In the genomic region with DNA sequence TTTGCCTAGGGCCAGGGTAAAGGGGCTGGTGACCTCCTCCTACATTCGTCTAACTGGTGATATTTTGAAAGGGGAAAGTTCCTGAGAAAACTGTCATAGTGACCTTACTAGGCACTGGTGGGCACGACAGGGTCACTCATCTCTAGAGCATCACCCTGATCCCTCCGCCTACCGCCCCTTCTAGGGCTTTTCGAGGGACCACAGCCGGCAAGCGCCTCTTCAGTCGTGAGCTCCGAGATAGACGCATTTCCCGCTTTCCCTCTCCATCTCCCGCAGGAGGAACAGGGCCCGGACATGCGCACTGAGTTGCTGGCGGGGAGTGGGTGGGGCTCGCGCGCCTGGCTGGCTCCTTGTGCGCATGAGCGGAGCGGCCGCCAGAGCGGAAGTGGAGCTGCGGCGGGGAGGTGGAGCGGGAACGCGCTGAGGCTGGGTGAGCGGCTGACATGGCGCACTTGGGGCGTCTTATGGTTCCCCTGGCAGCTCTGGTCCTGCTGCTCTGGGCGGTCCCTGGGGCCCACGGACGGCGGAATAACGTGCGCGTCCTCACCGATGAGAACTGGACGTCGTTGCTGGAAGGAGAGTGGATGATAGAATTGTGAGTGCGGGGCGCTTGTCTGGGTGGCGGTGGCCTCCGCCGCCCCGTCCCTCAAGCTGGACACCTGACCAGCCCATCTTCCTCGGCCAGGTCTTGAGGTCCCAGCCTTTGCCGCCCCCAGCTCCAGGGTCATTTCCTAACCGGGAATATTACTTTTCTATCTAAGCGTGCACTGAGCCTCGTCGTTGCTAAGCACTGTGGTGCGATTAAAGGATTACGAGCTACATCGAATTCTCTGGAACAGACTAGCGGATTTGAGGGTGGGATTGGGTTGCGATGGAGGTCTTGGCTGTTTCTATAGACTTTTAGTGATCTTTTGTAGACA, we compare ENCODE assay signal across 8 mouse cellular contexts. TPM values are rescaled to one million over a fixed set of nuclear protein-coding genes. Genes with fewer than 3 reads are reported as not detected.
A peak's percentile ranks its signal among the peaks of the same experiment; 100 is the strongest.
DNase-seq lines count a peak whose midpoint lies in the region; ATAC-seq and TF ChIP-seq lines count a peak whose summit lies in the region.

Gene Tmx1, plus strand, starts transcription at position 370 of the 920 bp plus-strand sequence.

- H3K27ac ChIP-seq in embryonic facial prominence, embryonic 13.5 days, result peak within 1 kb of the TSS; percentile 80
- peak within 1 kb of the TSS; percentile 85 for H3K27ac ChIP-seq in kidney, adult 2 months (ENCODE audit: insufficient read depth, low read depth, low read length)
- peak within 1 kb of the TSS; percentile 83 for H3K27ac ChIP-seq in limb, embryonic 12.5 days
- peak within 1 kb of the TSS; percentile 90 for H3K27ac ChIP-seq in midbrain, embryonic 15.5 days
- peak within 1 kb of the TSS; percentile 88 for H3K27ac ChIP-seq in spleen, adult 2 months (ENCODE audit: insufficient read depth, low read length)

- H3K9me3 ChIP-seq in embryonic facial prominence, embryonic 13.5 days, result no peaks in the 10 kb centered on the region
- no peaks in the 10 kb centered on the region for H3K9me3 ChIP-seq in limb, embryonic 12.5 days
- no peaks in the 10 kb centered on the region for H3K9me3 ChIP-seq in midbrain, embryonic 15.5 days

- under 1% methylated on average over 57 of the region's 58 CpGs for WGBS in embryonic facial prominence, embryonic 13.5 days
- 1% methylated on average over 56 of the region's 58 CpGs for WGBS in kidney, adult 2 months
- WGBS in limb, embryonic 12.5 days, result 1% methylated on average over 56 of the region's 58 CpGs
- under 1% methylated on average over 58 of the region's 58 CpGs for WGBS in midbrain, embryonic 15.5 days
- under 1% methylated on average over 55 of the region's 58 CpGs for WGBS in spleen, adult 2 months

- peak; percentile 93 for DNase-seq in 3134 (ENCODE audit: extremely low read depth, insufficient read length, low spot score)
- DNase-seq in adrenal gland, postnatal 36 days, result peak; percentile 99
- DNase-seq in heart, adult 18-20 months, result peak; percentile 98 to 99
- DNase-seq in kidney, adult 2 months, result peak; percentile 98
- DNase-seq in spleen, adult 2 months (ENCODE audit: low read depth in 1 of 2, low spot score in 2 of 2), result peak; percentile 77 to 95

- no peak for TF ChIP-seq CTCF in kidney, adult 2 months (conservative IDR thresholded peaks at IDR 0.05; ENCODE audit: insufficient read depth, insufficient read length, low read depth, low read length)
- no peak for TF ChIP-seq CTCF in spleen, adult 2 months (IDR thresholded peaks at IDR 0.05; ENCODE audit: extremely low read depth, insufficient read depth, insufficient read length, insufficient replicate concordance)

- peak; percentile 61 for TF ChIP-seq POLR2A in kidney, adult 2 months (IDR thresholded peaks at IDR 0.05; ENCODE audit: low read depth, low read length)
- TF ChIP-seq POLR2A in spleen, adult 2 months (IDR thresholded peaks at IDR 0.05; ENCODE audit: low read depth, low read length), result peak; percentile 84

- ATAC-seq in embryonic facial prominence, embryonic 13.5 days (ENCODE audit: insufficient number of reproducible peaks, insufficient read depth, low FRiP score, low TSS enrichment, low read depth), result peak; percentile 96
- peak; percentile 97 for ATAC-seq in limb, embryonic 12.5 days (ENCODE audit: insufficient number of reproducible peaks, insufficient read depth, low FRiP score, low TSS enrichment, low read depth)
- ATAC-seq in midbrain, embryonic 15.5 days (replicated peaks), result peak; percentile 97

- peak within 1 kb of the TSS; percentile 89 for H3K9ac ChIP-seq in embryonic facial prominence, embryonic 13.5 days
- peak within 1 kb of the TSS; percentile 75 for H3K9ac ChIP-seq in limb, embryonic 12.5 days (replicated peaks)
- peak within 1 kb of the TSS; percentile 88 for H3K9ac ChIP-seq in midbrain, embryonic 15.5 days

- peak within 1 kb of the TSS; percentile 86 for H3K4me3 ChIP-seq in embryonic facial prominence, embryonic 13.5 days
- H3K4me3 ChIP-seq in kidney, adult 2 months (ENCODE audit: insufficient read depth, low read depth, low read length), result peak within 1 kb of the TSS; percentile 94
- H3K4me3 ChIP-seq in limb, embryonic 12.5 days (replicated peaks), result peak within 1 kb of the TSS; percentile 76
- peak within 1 kb of the TSS; percentile 88 for H3K4me3 ChIP-seq in midbrain, embryonic 15.5 days
- H3K4me3 ChIP-seq in spleen, adult 2 months (ENCODE audit: extremely low read depth, insufficient read depth, insufficient read length), result peak within 1 kb of the TSS; percentile 100

- H3K27me3 ChIP-seq in embryonic facial prominence, embryonic 13.5 days, result no peaks in the 10 kb centered on the region
- H3K27me3 ChIP-seq in kidney, adult 2 months (replicated peaks; ENCODE audit: control insufficient read depth, insufficient read depth, low read length), result no peaks in the 10 kb centered on the region
- no peaks in the 10 kb centered on the region for H3K27me3 ChIP-seq in limb, embryonic 12.5 days
- no peaks in the 10 kb centered on the region for H3K27me3 ChIP-seq in midbrain, embryonic 15.5 days (replicated peaks)
- H3K27me3 ChIP-seq in spleen, adult 2 months (ENCODE audit: control insufficient read depth, insufficient read depth, low read length), result no peaks in the 10 kb centered on the region

- peaks cover 13% of the 10 kb centered on the region for H3K36me3 ChIP-seq in embryonic facial prominence, embryonic 13.5 days
- H3K36me3 ChIP-seq in kidney, adult 2 months (ENCODE audit: control insufficient read depth, insufficient read depth, low read length), result no peaks in the 10 kb centered on the region; the same call in none of the 2 replicates
- H3K36me3 ChIP-seq in limb, embryonic 12.5 days, result peaks cover 11% of the 10 kb centered on the region
- H3K36me3 ChIP-seq in midbrain, embryonic 15.5 days (replicated peaks), result peaks cover 2% of the 10 kb centered on the region; the same call in 1 of the 2 replicates
- H3K36me3 ChIP-seq in spleen, adult 2 months (ENCODE audit: control insufficient read depth, insufficient read depth, low read length), result peaks cover 2% of the 10 kb centered on the region

- H3K4me2 ChIP-seq in embryonic facial prominence, embryonic 13.5 days, result peak within 1 kb of the TSS; percentile 76
- H3K4me2 ChIP-seq in limb, embryonic 12.5 days, result peak within 1 kb of the TSS; percentile 65
- peak within 1 kb of the TSS; percentile 74 for H3K4me2 ChIP-seq in midbrain, embryonic 15.5 days

- peaks cover 21% of the 10 kb centered on the region for H3K4me1 ChIP-seq in embryonic facial prominence, embryonic 13.5 days
- no peaks in the 10 kb centered on the region; the same call in 1 of the 2 replicates for H3K4me1 ChIP-seq in kidney, adult 2 months (ENCODE audit: control insufficient read depth, insufficient read depth, low read length)
- H3K4me1 ChIP-seq in limb, embryonic 12.5 days (replicated peaks), result peaks cover 20% of the 10 kb centered on the region
- peaks cover 27% of the 10 kb centered on the region for H3K4me1 ChIP-seq in midbrain, embryonic 15.5 days
- H3K4me1 ChIP-seq in spleen, adult 2 months (ENCODE audit: control insufficient read depth, insufficient read depth, insufficient read length), result peaks cover 6% of the 10 kb centered on the region; the same call in 1 of the 2 replicates

RNA-seq across cellular contexts. Expression of gene Tmx1, which starts in this region (rescaled TPM):
- 10 to 100 TPM; 44.9 to 50.3 TPM for total RNA-seq in adrenal gland, postnatal 36 days (2021)
- 93.2 and 105 TPM in 2 replicates for polyA plus RNA-seq in embryonic facial prominence, embryonic 13.5 days (2015; fragmentation: Nextera tagmentation; extraction: Ambion mirVana)
- 10 to 100 TPM; 29.3 to 33.9 TPM for total RNA-seq in heart, adult 18-20 months (2021)
- polyA plus RNA-seq in kidney, adult 2 months (2012; rRNA removed), result 7.8 and 13.2 TPM in 2 replicates
- polyA plus RNA-seq in limb, embryonic 12.5 days (2016; fragmentation: Nextera tagmentation; extraction: Ambion mirVana), result 99.6 and 104 TPM in 2 replicates
- polyA plus RNA-seq in midbrain, embryonic 15.5 days (2015; fragmentation: Nextera tagmentation; extraction: Ambion mirVana), result 128 and 135 TPM in 2 replicates
- 4.4 and 5.3 TPM in 2 replicates for polyA plus RNA-seq in spleen, adult 2 months (2012; rRNA removed)

Comparison
In these comparisons a context has a peak if more than half of its experiments do, and no peak if none do; other contexts are left out.
1. Peak in every context shown above with its lines: DNase-seq, ATAC-seq, H3K4me3 ChIP-seq and H3K27ac ChIP-seq.